Mouse (Mus musculus) layer of hippocampus, adult 2 months (tissue): ENCODE measurements at regions not wholly inside any gene's neighbourhood (a gene's known extent, or its start where the extent isn't known, plus 50 kb on each side); places are given as distances from the start of the nearest gene placed in this dataset.

ENCODE experiments used
- DNase-seq, 2 experiments: peaks; one replicate each; pipeline ENCODE4 v3.0.0; 2022; ENCODE audit warnings: low spot score in 2 of 2
- H3K27ac ChIP-seq: fragments of 200-600 bp; 2 replicates; pipeline ENCODE4 v1.8.1; 2022
- H3K4me3 ChIP-seq: fragments of 200-600 bp; 2 replicates; pipeline ENCODE4 v1.8.1; 2022; ENCODE audit warnings: mild to moderate bottlenecking
- CTCF ChIP-seq: fragments of 200-600 bp; conservative IDR thresholded peaks from 2 replicates; pipeline ENCODE4 v1.8.1; 2022; ENCODE audit warnings: antibody characterized with exemption, mild to moderate bottlenecking, moderate library complexity

GRCm38 (mm10) chr5:47274256-47274638 is 708.7 kb upstream of the Slit2 start:
- DNase-seq = no peak
- no peak overlapping the region for H3K4me3 ChIP-seq
- no peak overlapping the region for H3K27ac ChIP-seq
- TF ChIP-seq CTCF = no peak

GRCm38 (mm10) chr5:47276231-47277195 is 706.4 kb upstream of the Slit2 start:
- no peak for DNase-seq
- Histone ChIP-seq H3K27ac (no peak overlapping the region), H3K4me3 (no peak overlapping the region)
- no peak for TF ChIP-seq CTCF

- no peak for DNase-seq
- TF ChIP-seq CTCF = no peak
- H3K4me3 ChIP-seq = no peak overlapping the region
- H3K27ac ChIP-seq = no peak overlapping the region
Measured at GRCm38 (mm10) chr5:47279630-47280029, 703.3 kb upstream of the Slit2 start.

GRCm38 (mm10) chr5:47299602-47300001 is 683.3 kb upstream of the Slit2 start:
- DNase-seq = peak; percentile 26 to 67
- peak overlapping the region; percentile 65 for H3K27ac ChIP-seq
- H3K4me3 ChIP-seq = no peak overlapping the region
- no peak for TF ChIP-seq CTCF

GRCm38 (mm10) chr5:47317506-47317905 is 665.4 kb upstream of the Slit2 start:
- H3K4me3 ChIP-seq = no peak overlapping the region
- no peak overlapping the region for H3K27ac ChIP-seq
- TF ChIP-seq CTCF = no peak
- peak; percentile 13 to 35 for DNase-seq

- no peak for DNase-seq
- Histone ChIP-seq H3K4me3 (no peak overlapping the region), H3K27ac (no peak overlapping the region)
- TF ChIP-seq CTCF = no peak
Measured at GRCm38 (mm10) chr5:47318147-47318546, 664.8 kb upstream of the Slit2 start.

GRCm38 (mm10) chr5:47322511-47323167 is 660.3 kb upstream of the Slit2 start:
- no peak for TF ChIP-seq CTCF
- DNase-seq = no peak
- H3K4me3 ChIP-seq = no peak overlapping the region
- H3K27ac ChIP-seq = no peak overlapping the region

- no peak overlapping the region for H3K4me3 ChIP-seq
- TF ChIP-seq CTCF = no peak
- no peak overlapping the region for H3K27ac ChIP-seq
- DNase-seq = no peak
Measured at GRCm38 (mm10) chr5:47334299-47334698, 648.6 kb upstream of the Slit2 start.

- peak in 1 of 2 experiments; percentile 16 for DNase-seq
- TF ChIP-seq CTCF = no peak
- peak overlapping the region; percentile 36; the same call in 1 of the 2 replicates for H3K27ac ChIP-seq
- H3K4me3 ChIP-seq = no peak overlapping the region
Measured at GRCm38 (mm10) chr5:47336511-47336910, 646.4 kb upstream of the Slit2 start.

GRCm38 (mm10) chr5:47339807-47340206 is 643.1 kb upstream of the Slit2 start:
- DNase-seq = peak; percentile 32
- Histone ChIP-seq H3K4me3 (no peak overlapping the region), H3K27ac (no peak overlapping the region)
- no peak for TF ChIP-seq CTCF

- no peak for DNase-seq
- H3K4me3 ChIP-seq = no peak overlapping the region
- H3K27ac ChIP-seq = no peak overlapping the region
- no peak for TF ChIP-seq CTCF
Measured at GRCm38 (mm10) chr5:47370184-47370583, 612.8 kb upstream of the Slit2 start.

GRCm38 (mm10) chr5:47385930-47386329 is 597.0 kb upstream of the Slit2 start:
- Histone ChIP-seq H3K4me3 (no peak overlapping the region), H3K27ac (no peak overlapping the region)
- DNase-seq = no peak
- TF ChIP-seq CTCF = no peak

- TF ChIP-seq CTCF = no peak
- H3K4me3 ChIP-seq = no peak overlapping the region
- no peak overlapping the region for H3K27ac ChIP-seq
Measured at GRCm38 (mm10) chr5:47386750-47387149, 596.2 kb upstream of the Slit2 start.

More at GRCm38 (mm10) chr5:47386750-47387149, 596.2 kb upstream of the Slit2 start:
- no peak for DNase-seq
